Mouse (Mus musculus) lung, adult 18-20 months (tissue): ENCODE data around the gene Grid1.
A peak's percentile ranks its signal among the peaks of the same experiment; 100 is the strongest.

ENCODE experiments used
- DNase-seq, 2 experiments: peaks; one replicate each; pipeline ENCODE4 v3.0.0; 2022; ENCODE audit warnings: mixed read lengths in 2 of 2

Grid1 gene

GRCm38 (mm10) chr14:34819919-34820652, at the start of gene Grid1:
Gene Grid1, plus strand, starts transcription at chr14:34820108.
- no peak for DNase-seq

GRCm38 (mm10) chr14:34770467-34770866, 49.4 kb upstream of the Grid1 start:
- DNase-seq, result no peak

- DNase-seq, result no peak
Observed at GRCm38 (mm10) chr14:34771601-34772000, 48.3 kb upstream of the Grid1 start.

GRCm38 (mm10) chr14:34772132-34772531, 47.8 kb upstream of the Grid1 start:
- no peak for DNase-seq

- DNase-seq, result no peak
Observed at GRCm38 (mm10) chr14:34773681-34774080, 46.2 kb upstream of the Grid1 start.

- DNase-seq, result no peak
Observed at GRCm38 (mm10) chr14:34774231-34774630, 45.7 kb upstream of the Grid1 start.

GRCm38 (mm10) chr14:34776719-34777385, 43.1 kb upstream of the Grid1 start:
- no peak for DNase-seq

GRCm38 (mm10) chr14:34777810-34778209, 42.1 kb upstream of the Grid1 start:
- DNase-seq, result peak in 1 of 2 experiments; percentile 33

- DNase-seq, result no peak
Observed at GRCm38 (mm10) chr14:34778760-34779159, 41.1 kb upstream of the Grid1 start.

GRCm38 (mm10) chr14:34793406-34794037, 26.4 kb upstream of the Grid1 start:
- DNase-seq, result no peak

GRCm38 (mm10) chr14:34810763-34811489, 9.0 kb upstream of the Grid1 start:
- DNase-seq, result peak; percentile 40 to 44

GRCm38 (mm10) chr14:34811490-34811808, 8.5 kb upstream of the Grid1 start:
- no peak for DNase-seq

GRCm38 (mm10) chr14:34816301-34816700, 3.6 kb upstream of the Grid1 start:
- no peak for DNase-seq

- no peak for DNase-seq
Observed at GRCm38 (mm10) chr14:34818387-34818980, 1.4 kb upstream of the Grid1 start.

- no peak for DNase-seq
Observed at GRCm38 (mm10) chr14:34819121-34819918, 588 bp upstream of the Grid1 start.

GRCm38 (mm10) chr14:34820653-34821005, 721 bp downstream of the Grid1 start:
- DNase-seq, result no peak

- no peak for DNase-seq
Observed at GRCm38 (mm10) chr14:34821131-34821790, 1.4 kb downstream of the Grid1 start.

GRCm38 (mm10) chr14:34823136-34823535, 3.2 kb downstream of the Grid1 start:
- DNase-seq, result no peak

- no peak for DNase-seq
Observed at GRCm38 (mm10) chr14:34824186-34824585, 4.3 kb downstream of the Grid1 start.

- no peak for DNase-seq
Observed at GRCm38 (mm10) chr14:34825902-34826301, 6.0 kb downstream of the Grid1 start.

- DNase-seq, result no peak
Observed at GRCm38 (mm10) chr14:34829831-34830230, 9.9 kb downstream of the Grid1 start.

- DNase-seq, result no peak
Observed at GRCm38 (mm10) chr14:34837145-34837544, 17.2 kb downstream of the Grid1 start.
